Mouse (Mus musculus) midbrain, embryonic 12.5 days (tissue): ENCODE results near the gene Cd5. TPM values are rescaled to one million over a fixed set of nuclear protein-coding genes. Genes with fewer than 3 reads are reported as not detected.

ENCODE experiments used
- ATAC-seq: fragments of 200-750 bp; cut with Nextera tagmentation; 2 replicates; pipeline ENCODE4 v1.8.0; 2017; ENCODE audit warnings: low read depth, moderate TSS enrichment, moderate library complexity; ENCODE audit not compliant: low FRiP score
- H3K27ac ChIP-seq: fragments of 300-500 bp; sonication (generic); replicated peaks from 2 replicates; pipeline ENCODE4 v1.5.1; 2016; ENCODE audit warnings: mild to moderate bottlenecking
- H3K27me3 ChIP-seq: fragments of 300-500 bp; sonication (generic); 2 replicates; pipeline ENCODE4 v1.6.1; 2016; ENCODE audit warnings: mild to moderate bottlenecking
- H3K36me3 ChIP-seq: fragments of 300-500 bp; sonication (generic); 2 replicates; pipeline ENCODE4 v1.6.1; 2016
- H3K4me1 ChIP-seq: fragments of 300-500 bp; sonication (generic); 2 replicates; pipeline ENCODE4 v1.6.1; 2016
- H3K4me2 ChIP-seq: fragments of 300-500 bp; sonication (generic); replicated peaks from 2 replicates; pipeline ENCODE4 v1.6.1; 2016; ENCODE audit warnings: mild to moderate bottlenecking, moderate library complexity
- H3K4me3 ChIP-seq: fragments of 300-500 bp; sonication (generic); 2 replicates; pipeline ENCODE4 v1.5.1; 2016; ENCODE audit warnings: mild to moderate bottlenecking
- H3K9ac ChIP-seq: fragments of 300-500 bp; sonication (generic); replicated peaks from 2 replicates; pipeline ENCODE4 v1.6.1; 2016; ENCODE audit warnings: mild to moderate bottlenecking, moderate library complexity
- H3K9me3 ChIP-seq: fragments of 300-500 bp; sonication (generic); 2 replicates; pipeline ENCODE4 v1.6.1; 2016; ENCODE audit warnings: mild to moderate bottlenecking
- WGBS: fragments of 180-500 bp; shearing (Covaris S2); methylation state at CpG from one replicate; pipeline ENCODE4 v1.1.7; 2016; 5-methylcytosine and 5-hydroxymethylcytosine counted together
- polyA plus RNA-seq: library from polyadenylated mRNA; unstranded; fragments of >200 nt; fragmentation: Nextera tagmentation; extraction: Ambion mirVana; gene quantifications from 2 replicates; pipeline ENCODE4 v1.2.1, GENCODE M21; 2016

Gene Cd5
- polyA plus RNA-seq, 1 experiment from 2014 or later = 0.32 TPM

DNA sequence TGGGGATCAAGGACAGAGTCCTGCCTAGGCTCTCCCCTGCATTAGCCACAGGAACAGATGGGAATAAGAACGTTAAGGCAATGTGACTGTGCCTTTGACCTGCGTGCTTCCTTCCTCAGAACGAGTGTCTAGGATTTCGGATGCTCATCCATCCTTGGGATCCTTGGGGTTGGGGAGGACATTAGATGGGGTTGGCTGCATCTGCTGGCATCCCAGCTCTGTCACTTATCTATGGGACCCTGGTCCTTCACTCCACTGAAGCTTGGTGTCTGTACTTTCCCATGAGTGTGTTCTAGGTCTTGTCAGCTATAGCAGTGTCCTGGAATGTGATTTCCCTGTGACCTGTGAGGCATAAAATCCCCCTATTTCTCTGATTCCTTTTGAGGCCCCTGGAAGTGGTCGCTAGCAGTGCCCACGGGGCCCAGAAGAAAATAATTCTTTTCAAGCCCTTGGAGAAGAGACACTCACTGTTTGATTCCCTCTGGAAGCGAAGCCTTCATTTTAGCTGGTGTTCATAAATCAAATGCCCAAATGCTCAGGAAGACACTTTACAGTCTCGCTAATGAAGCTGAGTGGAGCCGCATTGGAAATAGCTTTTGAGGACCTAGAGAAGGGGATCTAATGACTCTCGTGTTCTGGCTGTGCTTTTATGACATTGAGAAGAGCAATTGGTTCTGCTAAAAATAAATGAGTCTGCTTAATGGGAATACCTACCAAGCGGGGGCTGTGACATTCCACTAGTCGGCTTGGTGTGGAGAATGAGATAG, 30.8 kb upstream of the Cd5 start:
- Histone ChIP-seq H3K27ac (no peak overlapping the region), H3K36me3 (no peaks in the 10 kb centered on the region), H3K9me3 (no peaks in the 10 kb centered on the region), H3K4me2 (no peak overlapping the region), H3K27me3 (no peaks in the 10 kb centered on the region), H3K9ac (no peak overlapping the region), H3K4me3 (no peak overlapping the region), H3K4me1 (0 out of 2 replicates have a peak, but pooled peaks cover 3% of the 10 kb centered on the region)
- WGBS = 72% methylated on average over 12 of the region's 12 CpGs
- ATAC-seq = no peak

DNA sequence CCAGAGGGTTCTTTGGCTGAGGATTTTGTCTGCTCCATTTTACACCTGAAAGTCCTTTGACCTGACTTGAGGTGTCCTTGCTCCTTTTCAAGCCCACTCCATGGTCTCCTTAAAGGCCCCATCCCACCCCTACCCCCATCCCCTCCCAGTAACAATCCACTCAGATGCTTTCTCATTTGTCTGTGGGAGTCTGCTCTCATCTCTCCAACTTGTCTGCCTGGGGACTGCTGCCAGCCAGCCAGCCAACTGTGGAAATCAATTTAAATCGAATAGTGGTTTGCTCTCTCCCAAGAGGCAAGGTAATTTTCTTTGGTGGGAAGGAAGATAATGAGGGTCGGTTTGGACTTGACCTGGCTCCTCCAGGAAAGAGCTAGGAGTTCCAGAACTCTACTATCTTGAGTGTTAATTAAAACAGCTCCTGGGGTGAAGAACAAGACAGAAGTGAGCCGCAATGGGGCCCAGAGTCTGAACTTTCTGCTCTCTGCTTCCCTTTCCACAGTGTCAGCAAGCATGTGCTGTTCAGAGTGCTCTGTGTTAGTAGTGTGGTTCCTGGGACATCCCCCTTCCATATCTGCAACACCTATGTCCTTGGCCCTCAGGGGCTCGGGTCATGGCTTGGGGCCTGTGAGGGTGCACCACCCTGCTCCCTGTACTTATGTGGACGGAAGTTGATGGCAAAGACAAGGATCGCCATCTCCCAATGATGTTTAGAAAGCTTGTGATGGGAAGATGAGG, 30.1 kb upstream of the Cd5 start:
- no peak for ATAC-seq
- WGBS = 73% methylated on average over 6 of the region's 6 CpGs

GRCm38 (mm10) chr19:10767631-10768030, 28.8 kb upstream of the Cd5 start:
- Histone ChIP-seq H3K9ac (no peak overlapping the region), H3K4me2 (no peak overlapping the region), H3K36me3 (no peaks in the 10 kb centered on the region), H3K4me3 (no peak overlapping the region), H3K27ac (no peak overlapping the region), H3K27me3 (no peaks in the 10 kb centered on the region), H3K4me1 (0 out of 2 replicates have a peak, but pooled peaks cover 3% of the 10 kb centered on the region), H3K9me3 (no peaks in the 10 kb centered on the region)
- WGBS = 88% methylated on average over 10 of the region's 10 CpGs
- no peak for ATAC-seq

More for the DNA sequence above, 30.1 kb upstream of the Cd5 start:
- H3K9me3 ChIP-seq = no peaks in the 10 kb centered on the region
- 0 out of 2 replicates have a peak, but pooled peaks cover 3% of the 10 kb centered on the region for H3K4me1 ChIP-seq
- H3K9ac ChIP-seq = no peak overlapping the region
- no peaks in the 10 kb centered on the region for H3K27me3 ChIP-seq
- no peak overlapping the region for H3K4me3 ChIP-seq
- H3K27ac ChIP-seq = 0 out of 2 replicates have a peak overlapping the region, but pooled peaks have one; percentile 35
- H3K36me3 ChIP-seq = no peaks in the 10 kb centered on the region
- H3K4me2 ChIP-seq = no peak overlapping the region

DNA sequence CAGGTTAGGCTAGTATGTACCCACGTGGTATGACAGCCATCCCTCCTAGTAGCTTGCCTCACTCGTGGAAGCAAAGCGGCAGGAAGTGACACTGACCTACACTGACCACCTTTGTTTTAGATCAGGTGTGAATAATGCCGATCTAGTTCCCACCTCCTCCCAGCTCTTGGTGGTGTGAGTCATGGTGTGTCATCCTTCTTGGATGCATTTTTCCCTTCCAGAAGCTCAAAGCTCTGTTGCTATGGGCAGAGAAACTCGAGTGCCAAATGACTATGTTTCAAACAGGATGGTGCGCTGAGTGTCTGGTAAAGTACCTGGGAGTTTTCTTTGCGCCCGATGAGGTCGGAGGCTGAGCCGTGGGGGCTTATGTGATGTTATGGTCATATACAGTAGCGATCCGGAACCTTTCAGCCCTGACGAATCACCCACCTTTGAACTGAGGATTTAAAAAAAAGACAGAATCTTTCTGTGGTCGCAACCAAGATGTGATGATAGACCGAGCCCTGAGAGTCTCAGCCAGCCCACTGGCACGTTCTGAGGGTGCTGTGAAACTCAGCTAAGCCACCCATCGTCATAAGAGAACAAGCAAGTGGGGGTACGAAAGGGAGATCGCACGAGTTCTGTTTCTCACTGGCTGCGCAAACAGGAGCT, 24.7 kb upstream of the Cd5 start:
- Histone ChIP-seq H3K27me3 (no peaks in the 10 kb centered on the region), H3K4me1 (no peaks in the 10 kb centered on the region), H3K27ac (no peak overlapping the region), H3K9me3 (no peaks in the 10 kb centered on the region), H3K9ac (no peak overlapping the region), H3K4me2 (no peak overlapping the region), H3K4me3 (no peak overlapping the region), H3K36me3 (no peaks in the 10 kb centered on the region)
- no peak for ATAC-seq
- 85% methylated on average over 21 of the region's 21 CpGs for WGBS

- Histone ChIP-seq H3K9ac (no peak overlapping the region), H3K4me1 (no peaks in the 10 kb centered on the region), H3K27me3 (no peaks in the 10 kb centered on the region), H3K9me3 (no peaks in the 10 kb centered on the region), H3K4me2 (no peak overlapping the region), H3K27ac (no peak overlapping the region), H3K36me3 (no peaks in the 10 kb centered on the region), H3K4me3 (no peak overlapping the region)
- whole genome bisulfite sequencing = 92% methylated on average over 6 of the region's 6 CpGs
- no peak for ATAC-seq
Measured at GRCm38 (mm10) chr19:10762468-10762867, 23.7 kb upstream of the Cd5 start.

DNA sequence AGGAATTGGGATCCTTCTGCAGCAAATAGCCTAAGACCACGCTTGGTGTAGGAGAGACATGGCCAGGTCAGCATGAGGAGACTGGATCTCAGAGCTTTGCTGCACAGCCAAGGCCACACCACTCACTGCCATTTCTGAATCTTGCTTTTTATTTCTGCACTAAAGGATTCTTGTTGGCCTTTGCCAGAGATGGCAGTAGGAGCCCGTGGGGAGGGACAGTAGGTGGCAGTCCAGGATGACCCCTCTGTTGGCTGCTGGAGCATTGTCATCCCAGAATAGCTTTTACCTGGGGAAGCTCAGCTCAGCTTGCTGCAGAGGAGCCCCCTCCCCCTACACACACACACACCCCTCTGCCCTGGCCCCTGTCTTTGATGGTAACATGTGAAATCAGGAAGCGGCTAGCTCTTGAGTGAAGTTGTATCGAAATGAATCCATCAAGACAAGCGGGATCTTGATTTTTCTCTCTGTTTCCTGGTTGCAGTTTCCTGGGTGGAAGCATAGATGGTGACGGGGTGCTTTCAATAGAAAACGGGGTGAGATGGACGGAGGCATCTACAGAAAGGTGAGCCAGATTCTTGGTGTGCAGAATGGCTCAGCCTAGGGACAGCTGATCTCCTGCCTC, 23.1 kb upstream of the Cd5 start:
- Histone ChIP-seq H3K27ac (no peak overlapping the region), H3K27me3 (no peaks in the 10 kb centered on the region), H3K4me2 (no peak overlapping the region), H3K4me1 (no peaks in the 10 kb centered on the region), H3K9ac (no peak overlapping the region), H3K9me3 (no peaks in the 10 kb centered on the region), H3K36me3 (no peaks in the 10 kb centered on the region), H3K4me3 (no peak overlapping the region)
- WGBS = 88% methylated on average over 8 of the region's 8 CpGs
- ATAC-seq = no peak

- no peaks in the 10 kb centered on the region for H3K27me3 ChIP-seq
- no peak overlapping the region for H3K4me3 ChIP-seq
- H3K4me1 ChIP-seq = no peaks in the 10 kb centered on the region
- WGBS = 85% methylated on average over 9 of the region's 9 CpGs
- no peaks in the 10 kb centered on the region for H3K9me3 ChIP-seq
- no peak overlapping the region for H3K9ac ChIP-seq
- no peak for ATAC-seq
- no peak overlapping the region for H3K27ac ChIP-seq
- H3K4me2 ChIP-seq = no peak overlapping the region
- H3K36me3 ChIP-seq = no peaks in the 10 kb centered on the region
Measured at GRCm38 (mm10) chr19:10759983-10760831, 21.4 kb upstream of the Cd5 start.

- no peak overlapping the region for H3K4me2 ChIP-seq
- no peak overlapping the region for H3K4me3 ChIP-seq
- no peaks in the 10 kb centered on the region for H3K36me3 ChIP-seq
- no peak overlapping the region for H3K9ac ChIP-seq
- no peak for ATAC-seq
- no peaks in the 10 kb centered on the region for H3K27me3 ChIP-seq
- no peaks in the 10 kb centered on the region for H3K9me3 ChIP-seq
- H3K4me1 ChIP-seq = no peaks in the 10 kb centered on the region
- H3K27ac ChIP-seq = no peak overlapping the region
Measured at GRCm38 (mm10) chr19:10759525-10759924, 20.7 kb upstream of the Cd5 start.

GRCm38 (mm10) chr19:10758708-10759107, 19.9 kb upstream of the Cd5 start:
- Histone ChIP-seq H3K9ac (no peak overlapping the region), H3K27ac (no peak overlapping the region), H3K4me3 (no peak overlapping the region), H3K36me3 (no peaks in the 10 kb centered on the region), H3K27me3 (no peaks in the 10 kb centered on the region), H3K4me2 (no peak overlapping the region), H3K4me1 (no peaks in the 10 kb centered on the region), H3K9me3 (no peaks in the 10 kb centered on the region)
- WGBS = 72% methylated on average over 6 of the region's 6 CpGs
- ATAC-seq = no peak

DNA sequence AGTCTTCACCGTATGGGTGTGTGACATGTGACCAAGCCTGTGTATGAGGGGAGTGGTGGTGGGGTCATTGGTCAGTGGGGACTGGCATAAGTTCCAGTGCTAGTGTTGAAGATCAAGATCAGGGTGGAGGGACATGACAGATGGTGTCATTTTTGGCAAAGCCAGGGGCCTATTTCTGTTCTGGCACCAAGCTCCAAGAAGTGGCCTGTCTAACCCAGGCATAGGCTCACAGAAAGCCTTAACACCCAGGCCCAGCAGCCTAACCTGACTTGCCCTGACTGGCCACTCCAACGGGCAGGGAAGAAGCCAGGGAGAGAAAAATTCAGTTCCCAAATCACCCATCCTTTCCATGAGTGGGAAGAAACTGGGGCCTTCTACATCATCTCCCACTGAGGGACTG, 18.7 kb upstream of the Cd5 start:
- Histone ChIP-seq H3K4me3 (no peak overlapping the region), H3K27me3 (no peaks in the 10 kb centered on the region), H3K4me2 (no peak overlapping the region), H3K36me3 (no peaks in the 10 kb centered on the region), H3K9me3 (no peaks in the 10 kb centered on the region), H3K9ac (no peak overlapping the region), H3K4me1 (no peaks in the 10 kb centered on the region), H3K27ac (no peak overlapping the region)
- no peak for ATAC-seq
- 83% methylated on average over 2 of the region's 2 CpGs for WGBS

DNA sequence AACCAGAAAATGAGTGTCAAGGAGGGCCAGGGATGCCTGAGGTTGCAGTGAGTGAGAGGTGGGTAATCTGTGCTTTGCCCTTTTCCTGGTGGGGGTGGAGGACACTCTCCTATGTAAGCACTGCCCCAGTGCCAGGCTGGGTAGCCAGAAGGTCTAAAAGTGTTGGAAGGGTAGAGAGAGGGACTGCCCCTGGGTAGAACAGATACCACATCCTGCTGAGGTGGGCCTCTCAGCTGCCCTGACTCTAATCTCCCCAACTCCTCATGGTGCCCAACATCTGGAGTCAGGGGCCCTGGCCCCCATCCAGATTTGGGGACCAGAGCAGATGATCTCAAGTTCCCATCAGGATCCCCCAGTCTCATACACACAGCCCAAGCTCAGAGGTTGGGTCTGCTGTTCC, 18.3 kb upstream of the Cd5 start:
- Histone ChIP-seq H3K4me3 (no peak overlapping the region), H3K9me3 (no peaks in the 10 kb centered on the region), H3K36me3 (no peaks in the 10 kb centered on the region), H3K27me3 (no peaks in the 10 kb centered on the region), H3K27ac (no peak overlapping the region), H3K9ac (no peak overlapping the region), H3K4me1 (no peaks in the 10 kb centered on the region), H3K4me2 (no peak overlapping the region)
- no peak for ATAC-seq
